Mouse (Mus musculus) erythroblast, embryonic 14.5 days (primary cell): ENCODE data around the gene Fam102b. TPM values are rescaled to one million over a fixed set of nuclear protein-coding genes. Genes with fewer than 3 reads are reported as not detected.

Experiments
- H3K27me3 ChIP-seq: 2 replicates; pipeline ENCODE4 v1.6.1; 2012; ENCODE audit warnings: inconsistent platforms; ENCODE audit not compliant: control insufficient read depth
- H3K36me3 ChIP-seq: 2 replicates; pipeline ENCODE4 v1.6.1; 2012; ENCODE audit warnings: mild to moderate bottlenecking, inconsistent platforms; ENCODE audit not compliant: control insufficient read depth
- H3K4me1 ChIP-seq: 2 replicates; pipeline ENCODE4 v1.6.1; 2012; ENCODE audit warnings: inconsistent platforms; ENCODE audit not compliant: control insufficient read depth
- H3K4me3 ChIP-seq: replicated peaks from 2 replicates; pipeline ENCODE3; 2012; ENCODE audit warnings: moderate library complexity, mild to moderate bottlenecking, inconsistent platforms
- H3K9me3 ChIP-seq: 2 replicates; pipeline ENCODE4 v1.6.1; 2012; ENCODE audit warnings: low read length, inconsistent platforms, mixed read lengths; ENCODE audit not compliant: control insufficient read depth
- GATA1 ChIP-seq: IDR thresholded peaks from 2 replicates; pipeline ENCODE4 v1.6.1; 2012; ENCODE audit warnings: low read length, inconsistent platforms, mixed read lengths
- TAL1 ChIP-seq: IDR thresholded peaks from 3 replicates; pipeline ENCODE4 v1.6.1; 2012; ENCODE audit warnings: low read length, inconsistent platforms, mixed read lengths
- polyA plus RNA-seq: library from polyadenylated mRNA; stranded (reverse); fragments of >175 nt; gene quantifications from 2 replicates; pipeline ENCODE4 v1.2.3, GENCODE M21; 2012

The Fam102b gene
- polyA plus RNA-seq, 1 experiment, result not detected

DNA sequence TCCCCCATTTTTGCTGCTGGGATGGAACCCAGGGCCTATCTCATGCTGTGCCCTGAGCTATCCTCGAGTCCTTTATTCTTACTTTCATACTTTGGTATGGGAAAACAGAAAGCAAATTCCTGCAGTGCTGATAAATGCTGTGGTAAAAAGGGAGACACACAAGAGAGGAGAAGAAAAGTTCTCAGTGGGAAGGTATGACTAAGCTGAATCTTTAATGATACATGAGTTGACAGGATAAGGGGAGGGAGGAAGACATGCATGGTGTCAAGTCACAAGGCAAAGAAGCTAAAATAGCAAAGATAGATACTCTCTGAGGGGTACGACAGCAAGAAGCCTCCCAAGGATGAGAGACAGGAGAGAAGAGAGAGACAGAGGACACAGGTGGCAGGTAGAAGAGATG, 32.0 kb downstream of the Fam102b start:
- H3K27me3 ChIP-seq, result no peaks in the 10 kb centered on the region
- peaks cover 21% of the 10 kb centered on the region for H3K4me1 ChIP-seq
- no peaks in the 10 kb centered on the region; the same call in 1 of the 2 replicates for H3K36me3 ChIP-seq
- no peak overlapping the region for H3K4me3 ChIP-seq
- H3K9me3 ChIP-seq, result no peaks in the 10 kb centered on the region
- TF ChIP-seq TAL1 (no peak), GATA1 (no peak)

DNA sequence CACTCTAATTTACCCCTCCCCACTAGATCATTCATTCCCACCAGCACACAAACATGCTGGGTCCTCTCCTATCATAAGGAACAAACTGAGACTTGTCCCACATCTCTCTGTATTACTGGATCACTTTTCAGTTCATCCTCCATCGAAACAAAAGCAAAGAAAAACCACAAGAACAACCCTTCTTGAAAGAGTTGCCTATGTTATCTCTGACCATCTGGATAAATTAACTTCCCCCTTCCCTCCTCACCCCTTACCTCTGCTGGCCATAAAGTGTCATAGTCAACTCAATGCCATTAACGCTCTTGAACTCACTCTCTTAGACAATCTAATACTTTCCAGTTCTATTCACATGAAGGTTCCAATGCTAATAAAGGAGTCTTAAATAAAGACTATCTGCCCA, 32.9 kb downstream of the Fam102b start:
- no peak for TF ChIP-seq TAL1
- TF ChIP-seq GATA1, result no peak
- H3K36me3 ChIP-seq, result no peaks in the 10 kb centered on the region; the same call in 1 of the 2 replicates
- peaks cover 21% of the 10 kb centered on the region for H3K4me1 ChIP-seq
- H3K27me3 ChIP-seq, result no peaks in the 10 kb centered on the region
- no peaks in the 10 kb centered on the region for H3K9me3 ChIP-seq
- H3K4me3 ChIP-seq, result no peak overlapping the region

DNA sequence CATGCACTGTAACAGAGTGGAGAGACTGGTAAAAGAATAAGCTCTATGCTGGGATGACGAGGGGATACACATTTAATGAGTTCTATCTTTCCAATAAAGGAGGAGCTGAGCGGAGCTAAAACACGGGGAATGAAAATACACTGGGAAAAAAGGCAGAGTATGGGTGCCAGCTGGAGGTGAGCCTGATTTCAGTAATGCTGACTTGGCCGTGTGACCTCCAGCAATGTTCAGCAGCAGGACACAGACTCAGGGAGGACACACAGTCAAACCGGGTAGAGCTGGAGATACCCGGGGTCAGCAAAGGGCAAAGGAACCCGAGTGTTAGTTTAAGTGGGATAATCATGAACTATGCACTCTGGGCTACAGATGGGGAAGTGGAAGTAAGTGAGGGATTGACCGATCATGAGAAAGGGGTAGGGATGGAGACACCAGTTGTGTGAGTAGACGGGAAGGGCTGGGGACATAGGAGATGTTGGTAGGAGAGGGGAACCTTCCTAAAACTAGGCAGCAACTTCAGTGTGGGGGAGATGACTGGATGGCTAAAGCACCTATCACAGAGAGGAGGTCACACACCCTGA, 37.3 kb downstream of the Fam102b start:
- TF ChIP-seq GATA1 (no peak), TAL1 (no peak)
- H3K9me3 ChIP-seq, result no peaks in the 10 kb centered on the region
- no peaks in the 10 kb centered on the region for H3K27me3 ChIP-seq
- peaks cover 9% of the 10 kb centered on the region; the same call in 1 of the 2 replicates for H3K4me1 ChIP-seq
- no peak overlapping the region for H3K4me3 ChIP-seq
- no peaks in the 10 kb centered on the region; the same call in 1 of the 2 replicates for H3K36me3 ChIP-seq

DNA sequence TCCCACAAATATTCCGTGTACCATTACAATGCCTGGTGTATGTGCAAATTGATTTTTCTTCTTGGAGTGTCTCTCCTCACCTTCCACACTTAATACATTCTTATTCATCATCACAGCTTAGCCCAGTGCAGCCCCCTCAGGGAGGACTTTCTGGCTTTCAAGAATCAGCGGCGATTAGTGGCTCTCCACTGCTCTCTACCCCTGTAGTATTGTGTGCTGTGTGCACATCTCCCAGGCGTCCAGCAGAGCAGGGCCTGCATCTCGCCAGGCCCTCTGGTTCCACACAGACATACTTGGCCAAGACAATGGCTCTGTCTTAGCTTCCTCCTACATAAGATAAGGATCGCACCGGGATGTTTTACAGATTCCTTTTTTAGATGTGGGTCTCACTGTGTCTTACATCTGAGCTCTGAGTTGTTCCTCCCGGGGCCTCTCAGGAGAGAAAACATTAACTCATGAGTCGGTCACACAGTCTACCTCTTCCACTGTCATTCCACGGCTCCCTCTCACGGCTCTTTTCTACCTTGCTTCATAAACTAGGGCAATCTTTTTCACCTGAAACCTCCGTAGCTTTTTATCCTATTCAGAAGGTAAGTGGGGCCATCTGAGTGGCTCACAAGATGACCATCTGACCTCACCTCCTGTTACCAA, 40.3 kb downstream of the Fam102b start:
- no peaks in the 10 kb centered on the region; the same call in 1 of the 2 replicates for H3K36me3 ChIP-seq
- H3K27me3 ChIP-seq, result no peaks in the 10 kb centered on the region
- TF ChIP-seq GATA1, result no peak
- TF ChIP-seq TAL1, result no peak
- no peak overlapping the region for H3K4me3 ChIP-seq
- no peaks in the 10 kb centered on the region for H3K9me3 ChIP-seq
- H3K4me1 ChIP-seq, result peaks cover 12% of the 10 kb centered on the region

DNA sequence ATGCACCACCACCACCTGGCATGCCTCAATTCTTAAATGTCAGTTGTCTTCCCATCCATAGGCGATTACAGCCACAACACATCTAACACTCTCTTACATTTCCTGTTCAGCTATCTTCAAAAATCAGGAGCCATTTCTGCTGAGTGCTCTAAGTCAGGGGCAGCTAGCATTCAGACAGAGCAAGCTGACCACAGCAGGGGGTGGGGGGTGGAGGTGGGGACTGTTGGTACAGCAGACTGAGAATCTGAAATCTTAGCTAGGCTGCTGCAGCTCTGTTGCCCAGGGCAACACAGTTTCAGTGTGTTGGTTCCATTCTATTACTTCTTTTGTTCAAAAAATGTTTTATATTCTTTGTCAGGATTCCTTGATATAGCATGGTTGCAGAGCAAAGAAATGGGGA, 40.9 kb downstream of the Fam102b start:
- Histone ChIP-seq H3K4me3 (no peak overlapping the region), H3K36me3 (no peaks in the 10 kb centered on the region), H3K27me3 (no peaks in the 10 kb centered on the region), H3K4me1 (peaks cover 16% of the 10 kb centered on the region), H3K9me3 (no peaks in the 10 kb centered on the region)
- TF ChIP-seq GATA1 (no peak), TAL1 (no peak)

DNA sequence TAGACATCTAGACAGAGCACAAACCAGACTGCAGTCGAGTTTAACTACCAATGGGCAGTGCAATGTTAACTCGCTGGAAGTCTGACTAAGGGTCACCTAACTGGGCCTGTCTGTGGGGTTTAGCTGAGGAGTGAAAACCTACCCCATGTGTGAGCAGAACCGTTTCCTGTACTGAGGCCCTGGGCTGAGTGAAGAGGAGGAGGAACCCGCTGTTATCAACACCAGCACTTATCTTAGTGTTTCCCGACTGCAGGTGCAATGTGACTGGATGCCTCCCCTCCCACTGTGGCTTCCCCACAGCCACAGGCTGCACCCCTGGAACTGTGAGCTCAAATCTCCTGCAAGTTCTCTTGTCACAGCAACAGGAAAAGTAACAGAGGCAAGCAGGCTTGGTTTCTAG, 43.4 kb downstream of the Fam102b start:
- peaks cover 16% of the 10 kb centered on the region for H3K4me1 ChIP-seq
- H3K27me3 ChIP-seq, result no peaks in the 10 kb centered on the region
- TF ChIP-seq GATA1 (no peak), TAL1 (0 out of 3 replicates have a peak, but pooled peaks have one; percentile 13)
- no peak overlapping the region for H3K4me3 ChIP-seq
- H3K9me3 ChIP-seq, result no peaks in the 10 kb centered on the region
- peaks cover 10% of the 10 kb centered on the region for H3K36me3 ChIP-seq

DNA sequence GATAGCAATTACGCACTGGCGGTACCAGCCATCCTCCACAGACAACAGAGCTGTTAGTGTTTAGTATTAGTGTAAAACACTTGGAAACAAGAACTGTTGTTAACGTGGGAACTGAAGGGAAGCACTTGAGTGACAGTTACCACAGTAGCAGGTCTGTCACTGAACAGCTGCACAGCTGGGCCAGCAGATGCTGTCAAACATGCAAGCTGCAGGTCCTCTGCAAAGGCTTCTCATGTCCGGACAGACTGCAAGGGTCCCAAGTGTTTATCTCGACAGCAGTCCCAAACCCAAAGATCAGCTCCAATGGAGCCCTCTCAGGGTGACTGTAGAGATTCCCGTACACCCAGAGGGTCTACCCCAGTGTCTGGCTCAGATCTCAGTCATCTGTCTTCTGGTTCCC, 45.5 kb downstream of the Fam102b start:
- peaks cover 10% of the 10 kb centered on the region for H3K36me3 ChIP-seq
- H3K9me3 ChIP-seq, result no peaks in the 10 kb centered on the region
- TF ChIP-seq TAL1, result no peak
- TF ChIP-seq GATA1, result no peak
- no peaks in the 10 kb centered on the region for H3K27me3 ChIP-seq
- no peak overlapping the region for H3K4me3 ChIP-seq
- H3K4me1 ChIP-seq, result peaks cover 20% of the 10 kb centered on the region

DNA sequence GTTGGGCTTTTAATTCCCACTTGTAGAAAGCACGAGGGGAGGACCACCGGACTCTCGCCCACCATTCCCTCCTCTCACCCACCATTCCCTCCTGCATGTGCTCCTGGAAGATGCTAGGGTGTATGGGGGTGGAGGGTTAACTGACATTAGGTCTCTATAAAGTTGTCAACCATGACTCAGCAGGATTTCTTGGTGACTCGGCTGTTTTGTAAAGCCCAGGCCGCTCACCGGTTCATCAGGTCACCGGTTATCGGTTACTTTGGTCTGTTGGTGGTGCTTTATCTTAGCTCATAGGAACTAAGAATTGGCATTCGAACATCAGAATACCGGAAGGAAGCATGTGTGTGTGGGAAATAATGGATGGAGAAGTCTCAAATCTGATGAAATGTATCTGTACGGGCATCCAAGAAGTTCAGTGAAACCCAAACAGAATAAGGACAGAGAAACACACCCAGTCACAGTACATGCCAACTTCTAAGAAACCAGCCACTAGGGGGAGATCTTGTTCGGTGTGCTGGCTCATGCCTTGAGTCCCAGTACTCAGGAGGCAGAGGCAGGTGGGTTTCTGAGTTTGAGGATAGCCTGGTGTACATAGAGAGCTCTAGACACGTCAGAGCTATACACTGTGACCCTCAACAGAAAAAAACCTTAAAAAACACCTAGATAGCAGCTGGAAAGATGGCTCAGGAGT, 49.9 kb downstream of the Fam102b start:
- H3K4me1 ChIP-seq, result peaks cover 25% of the 10 kb centered on the region
- no peak overlapping the region for H3K4me3 ChIP-seq
- H3K27me3 ChIP-seq, result no peaks in the 10 kb centered on the region
- peaks cover 10% of the 10 kb centered on the region for H3K36me3 ChIP-seq
- H3K9me3 ChIP-seq, result no peaks in the 10 kb centered on the region
- no peak for TF ChIP-seq TAL1
- TF ChIP-seq GATA1, result no peak

DNA sequence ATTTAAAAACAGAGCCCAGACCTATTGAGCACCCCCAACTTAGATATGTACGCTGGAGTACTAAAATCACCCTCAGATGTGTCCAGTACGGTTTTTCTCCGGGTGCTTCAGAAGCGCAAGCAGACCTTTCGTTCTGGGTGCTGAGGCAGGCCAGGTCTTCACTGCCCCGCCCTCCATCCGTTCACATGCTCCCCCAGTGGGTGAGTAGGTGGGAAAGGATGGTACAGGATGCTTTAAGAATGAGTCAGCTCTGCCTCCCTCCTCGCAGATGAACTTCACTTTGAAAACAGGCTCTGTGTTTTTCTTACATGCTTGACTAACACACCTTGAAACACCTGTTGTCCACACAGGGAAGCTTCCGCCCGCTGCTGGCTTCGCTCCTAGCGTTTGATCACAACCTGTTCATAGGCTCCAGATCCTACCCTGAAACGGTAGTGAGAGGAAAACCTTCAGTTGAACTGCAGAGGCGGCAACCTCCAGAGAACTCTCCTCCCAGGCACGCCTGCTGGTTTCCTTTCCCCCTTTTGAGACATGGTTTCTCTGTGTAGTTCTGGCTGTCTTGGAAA, 52.4 kb downstream of the Fam102b start:
- Histone ChIP-seq H3K9me3 (no peaks in the 10 kb centered on the region), H3K27me3 (no peaks in the 10 kb centered on the region), H3K4me1 (peaks cover 21% of the 10 kb centered on the region), H3K36me3 (peaks cover 7% of the 10 kb centered on the region), H3K4me3 (no peak overlapping the region)
- no peak for TF ChIP-seq GATA1
- TF ChIP-seq TAL1, result no peak
